Mouse (Mus musculus): Measurements from ENCODE around the gene Lysmd3. TPM values are rescaled to one million over a fixed set of nuclear protein-coding genes. Genes with fewer than 3 reads are reported as not detected.

The Lysmd3 gene
- polyA plus RNA-seq, 1 experiment from 2014 or later: 34.7 TPM

GRCm38 (mm10) chr13:81710775-81711545, 53.5 kb downstream of the Lysmd3 start, which contains the start of the genes Polr3g and Mblac2:
Polr3g (minus strand) TSS chr13:81711013.
Mblac2 (plus strand) TSS chr13:81711341.
- Histone ChIP-seq H3K27ac (replicated peaks; ENCODE audit: low read depth, low read length) (peak within 1 kb of the TSS; percentile 80), H3K4me3 (ENCODE audit: low read depth, low read length) (peak within 1 kb of the TSS; percentile 81), H3K4me2 (ENCODE audit: low read depth, low read length) (peak within 1 kb of the TSS; percentile 91), H3K9ac (ENCODE audit: low read depth, low read length) (peak within 1 kb of the TSS; percentile 63), H3K36me3 (ENCODE audit: control insufficient read depth, insufficient read depth, low read length) (no peaks in the 10 kb centered on the region), H3K4me1 (ENCODE audit: control insufficient read depth, insufficient read depth, low read length) (peaks cover 5% of the 10 kb centered on the region; the same call in 1 of the 2 replicates), H3K9me3 (ENCODE audit: control insufficient read depth, low read length) (no peaks in the 10 kb centered on the region), H3K27me3 (replicated peaks; ENCODE audit: control insufficient read depth, insufficient read depth, low read length) (no peaks in the 10 kb centered on the region)
- peak; percentile 98 for ATAC-seq (ENCODE audit: low read depth)
- under 1% methylated on average over 39 of the region's 61 CpGs for WGBS
- peak; percentile 97 for DNase-seq (ENCODE audit: low spot score)

- Histone ChIP-seq H3K9me3 (ENCODE audit: control insufficient read depth, low read length) (no peaks in the 10 kb centered on the region), H3K9ac (ENCODE audit: low read depth, low read length) (peak overlapping the region; percentile 63), H3K36me3 (ENCODE audit: control insufficient read depth, insufficient read depth, low read length) (no peaks in the 10 kb centered on the region), H3K27me3 (replicated peaks; ENCODE audit: control insufficient read depth, insufficient read depth, low read length) (no peaks in the 10 kb centered on the region), H3K27ac (replicated peaks; ENCODE audit: low read depth, low read length) (peak overlapping the region; percentile 80), H3K4me2 (ENCODE audit: low read depth, low read length) (peak overlapping the region; percentile 91), H3K4me3 (ENCODE audit: low read depth, low read length) (peak overlapping the region; percentile 81), H3K4me1 (ENCODE audit: control insufficient read depth, insufficient read depth, low read length) (peaks cover 5% of the 10 kb centered on the region; the same call in 1 of the 2 replicates)
- DNase-seq (ENCODE audit: low spot score): peak; percentile 26
- WGBS: under 1% methylated on average over 24 of the region's 42 CpGs
- ATAC-seq (ENCODE audit: low read depth): peak; percentile 1; the same call in 1 of the 2 replicates
These were observed 54.3 kb downstream of the Lysmd3 start for GRCm38 (mm10) chr13:81711546-81712371.

- Histone ChIP-seq H3K4me3 (ENCODE audit: low read depth, low read length) (no peak overlapping the region), H3K4me2 (ENCODE audit: low read depth, low read length) (no peak overlapping the region), H3K9ac (ENCODE audit: low read depth, low read length) (no peak overlapping the region), H3K4me1 (ENCODE audit: control insufficient read depth, insufficient read depth, low read length) (peaks cover 5% of the 10 kb centered on the region; the same call in 1 of the 2 replicates), H3K36me3 (ENCODE audit: control insufficient read depth, insufficient read depth, low read length) (no peaks in the 10 kb centered on the region), H3K9me3 (ENCODE audit: control insufficient read depth, low read length) (no peaks in the 10 kb centered on the region), H3K27ac (replicated peaks; ENCODE audit: low read depth, low read length) (no peak overlapping the region), H3K27me3 (replicated peaks; ENCODE audit: control insufficient read depth, insufficient read depth, low read length) (no peaks in the 10 kb centered on the region)
- WGBS: 74% methylated on average over 1 of the region's 1 CpGs
- ATAC-seq (ENCODE audit: low read depth): no peak
- no peak for DNase-seq (ENCODE audit: low spot score)
These were observed 56.4 kb downstream of the Lysmd3 start for GRCm38 (mm10) chr13:81713896-81714295.

Other genes with a start within 250 kb of the Lysmd3 start
- gene Adgrv1, start 24.5 kb upstream of the Lysmd3 start, polyA plus RNA-seq (2014; fragmentation: Nextera tagmentation; extraction: Ambion mirVana): 0.61 and 1.6 TPM in 2 replicates
- 18.8 and 19.5 TPM in 2 replicates for gene Polr3g, start 53.4 kb downstream of the Lysmd3 start, polyA plus RNA-seq (2014; fragmentation: Nextera tagmentation; extraction: Ambion mirVana)
- 8.9 and 9.0 TPM in 2 replicates for gene Mblac2, start 53.7 kb downstream of the Lysmd3 start, polyA plus RNA-seq (2014; fragmentation: Nextera tagmentation; extraction: Ambion mirVana)
- gene Cetn3, start 125.4 kb downstream of the Lysmd3 start, polyA plus RNA-seq (2014; fragmentation: Nextera tagmentation; extraction: Ambion mirVana): 242 and 243 TPM in 2 replicates

Measured in embryonic facial prominence, embryonic 14.5 days (tissue).